Mouse (Mus musculus) MEL (cell line): ENCODE data around the gene Ccdc137. TPM values are rescaled to one million over a fixed set of nuclear protein-coding genes. Genes with fewer than 3 reads are reported as not detected.

Experiments
- DNase-seq: peaks from one replicate; pipeline ENCODE4 v3.0.0; 2011; ENCODE audit warnings: low read depth, low spot score
- H3K27ac ChIP-seq: 2 replicates; pipeline ENCODE4 v1.5.1; 2012; ENCODE audit warnings: low read depth, mild to moderate bottlenecking, control low read depth, low read length, moderate library complexity; ENCODE audit not compliant: control insufficient read depth
- H3K27me3 ChIP-seq, 2 experiments: fragments of 150-350 bp in 1 of 2; sonication (generic) in 1 of 2; 2 replicates each; pipeline ENCODE4 v1.6.1; 2012; ENCODE audit warnings: low read length in 2 of 2, mild to moderate bottlenecking in 2 of 2, improper control_type of control experiment in 1 of 2, moderate library complexity in 1 of 2; ENCODE audit not compliant: insufficient read depth in 2 of 2, control insufficient read depth in 1 of 2
- H3K36me3 ChIP-seq, 2 experiments: 2 replicates each; pipeline ENCODE4 v1.6.1; 2012 to 2014; ENCODE audit warnings: low read length in 2 of 2, improper control_type of control experiment in 1 of 2, inconsistent platforms in 1 of 2, mild to moderate bottlenecking in 1 of 2; ENCODE audit not compliant: insufficient read depth in 2 of 2, control insufficient read depth in 1 of 2
- H3K4me1 ChIP-seq, 2 experiments: fragments of 150-350 bp in 1 of 2; sonication (generic) in 1 of 2; 2 replicates each; pipeline ENCODE4 v1.6.1; 2012; ENCODE audit warnings: low read length in 2 of 2, improper control_type of control experiment in 1 of 2, mild to moderate bottlenecking in 1 of 2; ENCODE audit not compliant: insufficient read depth in 2 of 2, control insufficient read depth in 1 of 2
- H3K4me3 ChIP-seq, 2 experiments: fragments of 150-350 bp in 1 of 2; sonication (generic) in 1 of 2; 2 replicates each; pipeline ENCODE4 v1.5.1; 2012; ENCODE audit warnings: low read depth in 2 of 2, low read length in 2 of 2, mild to moderate bottlenecking in 2 of 2, moderate library complexity in 2 of 2, control low read depth in 1 of 2, improper control_type of control experiment in 1 of 2; ENCODE audit not compliant: control insufficient read depth in 1 of 2, insufficient read depth in 1 of 2
- H3K79me2 ChIP-seq: 2 replicates; pipeline ENCODE4 v1.6.1; 2012; ENCODE audit warnings: mild to moderate bottlenecking, low read length, moderate library complexity; ENCODE audit not compliant: control insufficient read depth, poor library complexity, insufficient read depth
- H3K9ac ChIP-seq: 2 replicates; pipeline ENCODE4 v1.6.1; 2012; ENCODE audit warnings: low read depth, mild to moderate bottlenecking, control low read depth, low read length, moderate library complexity; ENCODE audit not compliant: control insufficient read depth, poor library complexity, severe bottlenecking
- H3K9me3 ChIP-seq: fragments of 150-350 bp; sonication (generic); replicated peaks from 2 replicates; pipeline ENCODE4 v1.6.1; 2012; ENCODE audit warnings: mild to moderate bottlenecking, low read length, improper control_type of control experiment, moderate library complexity; ENCODE audit not compliant: insufficient read depth
- CHD1 ChIP-seq: IDR thresholded peaks from 2 replicates; pipeline ENCODE4 v1.6.1; 2012; ENCODE audit warnings: low read depth, mild to moderate bottlenecking, inconsistent platforms, low read length, improper control_type of control experiment
- ELF1 ChIP-seq: IDR thresholded peaks from 2 replicates; pipeline ENCODE4 v1.6.1; 2014; ENCODE audit warnings: low read depth, mild to moderate bottlenecking, inconsistent platforms, low read length, improper control_type of control experiment, moderate library complexity
- EP300 ChIP-seq, 2 experiments: IDR thresholded peaks; 2 replicates each; pipeline ENCODE4 v1.6.1; 2011; ENCODE audit warnings: improper control_type of control experiment in 2 of 2, low read length in 2 of 2, low read depth in 1 of 2, mild to moderate bottlenecking in 1 of 2
- ETS1 ChIP-seq: IDR thresholded peaks from 2 replicates; pipeline ENCODE4 v1.6.1; 2012; ENCODE audit warnings: low read depth, mild to moderate bottlenecking, inconsistent platforms, low read length, improper control_type of control experiment, moderate library complexity
- GABPA ChIP-seq: IDR thresholded peaks from 2 replicates; pipeline ENCODE4 v1.6.1; 2012; ENCODE audit warnings: low read depth, mild to moderate bottlenecking, inconsistent platforms, low read length, improper control_type of control experiment, moderate library complexity
- GATA1 ChIP-seq: IDR thresholded peaks from 2 replicates; pipeline ENCODE4 v1.6.1; 2011; ENCODE audit warnings: low read depth, low read length, improper control_type of control experiment
- HCFC1 ChIP-seq: IDR thresholded peaks from 2 replicates; pipeline ENCODE4 v1.6.1; 2012; ENCODE audit warnings: low read depth, mild to moderate bottlenecking, inconsistent platforms, low read length, improper control_type of control experiment, moderate library complexity
- MXI1 ChIP-seq: IDR thresholded peaks from 2 replicates; pipeline ENCODE4 v1.6.1; 2011; ENCODE audit warnings: mild to moderate bottlenecking, low read depth, low read length, improper control_type of control experiment
- NELFE ChIP-seq: IDR thresholded peaks from 2 replicates; pipeline ENCODE4 v1.6.1; 2011; ENCODE audit warnings: low read depth, low read length, improper control_type of control experiment
- NRF1 ChIP-seq: IDR thresholded peaks from 2 replicates; pipeline ENCODE4 v1.6.1; 2014; ENCODE audit warnings: low read depth, mild to moderate bottlenecking, inconsistent platforms, low read length, improper control_type of control experiment, moderate library complexity; ENCODE audit not compliant: poor library complexity, insufficient read depth, severe bottlenecking
- POLR2A ChIP-seq, 2 experiments: IDR thresholded peaks; 2 replicates each; pipeline ENCODE4 v1.6.1; 2011 to 2012; ENCODE audit warnings: low read length in 2 of 2, mild to moderate bottlenecking in 2 of 2, control low read depth in 1 of 2, improper control_type of control experiment in 1 of 2, low read depth in 1 of 2, moderate library complexity in 1 of 2; ENCODE audit not compliant: control insufficient read depth in 1 of 2, insufficient read depth in 1 of 2, poor library complexity in 1 of 2
- POLR2AphosphoS2 ChIP-seq: IDR thresholded peaks from 2 replicates; pipeline ENCODE4 v1.6.1; 2011; ENCODE audit warnings: low read length, improper control_type of control experiment
- RCOR1 ChIP-seq: IDR thresholded peaks from 2 replicates; pipeline ENCODE4 v1.6.1; 2012; ENCODE audit warnings: low read depth, mild to moderate bottlenecking, inconsistent platforms, low read length, improper control_type of control experiment
- TBP ChIP-seq: IDR thresholded peaks from 2 replicates; pipeline ENCODE4 v1.8.0; 2011; ENCODE audit warnings: low read depth, low read length, improper control_type of control experiment
- ZKSCAN1 ChIP-seq: IDR thresholded peaks from 2 replicates; pipeline ENCODE4 v1.6.1; 2012; ENCODE audit warnings: low read depth, mild to moderate bottlenecking, inconsistent platforms, low read length, improper control_type of control experiment, moderate library complexity
- ZMIZ1 ChIP-seq: IDR thresholded peaks from 2 replicates; pipeline ENCODE4 v1.6.1; 2012; ENCODE audit warnings: low read depth, mild to moderate bottlenecking, inconsistent platforms, low read length, improper control_type of control experiment, moderate library complexity
- ZNF384 ChIP-seq: IDR thresholded peaks from 2 replicates; pipeline ENCODE4 v1.6.1; 2012; ENCODE audit warnings: low read depth, mild to moderate bottlenecking, inconsistent platforms, low read length, improper control_type of control experiment
- polyA plus RNA-seq, 2 experiments: library from polyadenylated mRNA; stranded (reverse) in 1 of 2; unstranded in 1 of 2; fragments of >175 nt in 1 of 2; fragments of >200 nt in 1 of 2; gene quantifications; 2 replicates each; pipeline versions ENCODE4 v1.2.1 to v1.2.4; 2012; ENCODE audit warnings: low replicate concordance in 2 of 2, low read depth in 1 of 2; ENCODE audit not compliant: insufficient read length in 2 of 2, insufficient read depth in 1 of 2, missing spikeins in 1 of 2
- total RNA-seq: library from RNA; depleted of rRNA; stranded (reverse); fragments of 300-350 nt; gene quantifications from 2 replicates; pipeline ENCODE4 v1.2.3, GENCODE M21; 2012

Gene Ccdc137
- total and polyA plus RNA-seq, 3 experiments: 104 to 116 TPM; not detected in 1

- Histone ChIP-seq H3K9ac (no peak overlapping the region), H3K4me1 (peaks cover 21 to 32% of the 10 kb centered on the region in 2 experiments), H3K36me3 (peaks cover 0 to 18% of the 10 kb centered on the region in 2 experiments; a peak in 2 of 4 replicates), H3K9me3 (no peaks in the 10 kb centered on the region), H3K27ac (no peak overlapping the region), H3K27me3 (no peaks in the 10 kb centered on the region), H3K79me2 (no peaks in the 10 kb centered on the region), H3K4me3 (no peak overlapping the region)
- peak; percentile 86 for DNase-seq
- peak; percentile 66; the same call in 1 of the 2 replicates for TF ChIP-seq MXI1
- no peak for TF ChIP-seq ZMIZ1
- peak; percentile 41; the same call in 1 of the 2 replicates for TF ChIP-seq ZNF384
- peak; percentile 54 for TF ChIP-seq RCOR1
- TF ChIP-seq EP300 (IDR thresholded peaks at IDR 0.05; ENCODE audit: low read depth in 1 of 2, low read length in 2 of 2): peak; percentile 26 to 59; a peak in 3 of 4 replicates
- 0 out of 2 replicates have a peak, but pooled peaks have one; percentile 40 for TF ChIP-seq ETS1
- peak; percentile 81 for TF ChIP-seq GATA1
- 0 out of 2 replicates have a peak, but pooled peaks have one; percentile 15 for TF ChIP-seq TBP
- TF ChIP-seq CHD1: no peak
Observed at GRCm38 (mm10) chr11:120445475-120445874, 12.4 kb upstream of the Ccdc137 start.

DNA sequence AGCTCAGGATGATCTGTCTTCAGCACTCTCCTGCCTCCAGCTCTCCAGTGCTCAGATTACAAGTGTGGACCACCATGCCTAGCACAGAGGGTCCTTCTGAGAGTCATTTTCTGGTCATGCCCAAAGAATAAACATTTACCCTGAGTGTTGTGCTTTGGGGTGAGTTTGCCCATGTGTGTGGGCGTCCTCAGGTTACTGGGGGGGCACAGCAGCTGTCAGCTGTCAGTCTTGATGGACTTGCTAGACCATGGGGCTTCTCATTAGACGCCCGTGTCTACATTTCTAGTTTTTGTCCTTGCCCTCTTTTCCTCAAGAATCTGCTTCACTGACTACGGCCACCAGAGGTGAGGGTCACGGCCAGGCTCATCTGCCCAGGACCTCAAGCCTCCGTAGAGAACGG, 10.7 kb upstream of the Ccdc137 start:
- TF ChIP-seq NRF1 (no peak), ETS1 (no peak), NELFE (no peak), TBP (no peak), HCFC1 (no peak), ZNF384 (no peak), GABPA (no peak), POLR2AphosphoS2 (no peak), CHD1 (no peak), ELF1 (no peak), ZKSCAN1 (no peak), POLR2A (IDR thresholded peaks at IDR 0.05; ENCODE audit: control insufficient read depth in 1 of 2, insufficient read depth in 1 of 2, low read depth in 1 of 2, low read length in 2 of 2, poor library complexity in 1 of 2) (no peak)
- no peaks in the 10 kb centered on the region for H3K79me2 ChIP-seq
- no peak for DNase-seq
- no peaks in the 10 kb centered on the region for H3K27me3 ChIP-seq
- peaks cover 0 to 21% of the 10 kb centered on the region in 2 experiments; a peak in 2 of 4 replicates for H3K36me3 ChIP-seq
- H3K4me1 ChIP-seq: peaks cover 25 to 38% of the 10 kb centered on the region in 2 experiments
- no peak overlapping the region for H3K9ac ChIP-seq
- no peak overlapping the region for H3K27ac ChIP-seq
- H3K4me3 ChIP-seq: no peak overlapping the region
- no peaks in the 10 kb centered on the region for H3K9me3 ChIP-seq
